Mouse (Mus musculus) intestine, embryonic 16.5 days (tissue): ENCODE measurements around the gene Cldn3. TPM values are rescaled to one million over a fixed set of nuclear protein-coding genes. Genes with fewer than 3 reads are reported as not detected.

Source experiments
- ATAC-seq: fragments of 200-750 bp; cut with Nextera tagmentation; 2 replicates; pipeline ENCODE4 v1.8.0; 2017; ENCODE audit warnings: moderate TSS enrichment, moderate library complexity
- H3K27ac ChIP-seq: fragments of 300-500 bp; sonication (generic); 2 replicates; pipeline ENCODE4 v1.5.1; 2014; ENCODE audit warnings: mild to moderate bottlenecking, low read length
- H3K27me3 ChIP-seq: fragments of 300-500 bp; sonication (generic); replicated peaks from 2 replicates; pipeline ENCODE4 v1.6.1; 2014; ENCODE audit warnings: low read length, control low read depth, mixed read lengths; ENCODE audit not compliant: control insufficient read depth, insufficient read depth
- H3K36me3 ChIP-seq: fragments of 300-500 bp; sonication (generic); 2 replicates; pipeline ENCODE4 v1.6.1; 2014; ENCODE audit warnings: low read length, control low read depth; ENCODE audit not compliant: control insufficient read depth, insufficient read depth
- H3K4me1 ChIP-seq: fragments of 300-500 bp; sonication (generic); 2 replicates; pipeline ENCODE4 v1.6.1; 2014; ENCODE audit warnings: low read length, control low read depth, mixed read lengths; ENCODE audit not compliant: control insufficient read depth, insufficient read depth
- H3K4me2 ChIP-seq: fragments of 300-500 bp; sonication (generic); 2 replicates; pipeline ENCODE4 v1.6.1; 2014; ENCODE audit warnings: low read depth, low read length, control low read depth
- H3K4me3 ChIP-seq: fragments of 300-500 bp; sonication (generic); 2 replicates; pipeline ENCODE4 v1.5.1; 2014; ENCODE audit warnings: mild to moderate bottlenecking, low read length
- H3K9ac ChIP-seq: fragments of 300-500 bp; sonication (generic); 2 replicates; pipeline ENCODE4 v1.6.1; 2014; ENCODE audit warnings: low read depth, low read length
- H3K9me3 ChIP-seq: fragments of 300-500 bp; sonication (generic); 2 replicates; pipeline ENCODE4 v1.6.1; 2016; ENCODE audit warnings: low read length, control low read depth; ENCODE audit not compliant: control insufficient read depth
- WGBS: fragments of 180-500 bp; shearing (Covaris S2); extraction: QIAGEN DNeasy Blood & Tissue Kit; methylation state at CpG from one replicate; pipeline ENCODE4 v1.1.7; 2014; 5-methylcytosine and 5-hydroxymethylcytosine counted together
- polyA plus RNA-seq: library from polyadenylated mRNA; unstranded; fragments of >200 nt; fragmentation: Nextera tagmentation; extraction: Ambion mirVana; gene quantifications from 2 replicates; pipeline ENCODE4 v1.2.1, GENCODE M21; 2015

The Cldn3 gene
- polyA plus RNA-seq, 1 experiment from 2014 or later: 217 TPM

- Histone ChIP-seq H3K4me2 (peak overlapping the region; percentile 44), H3K4me1 (peaks cover 20% of the 10 kb centered on the region), H3K27ac (peak overlapping the region; percentile 90), H3K36me3 (no peaks in the 10 kb centered on the region), H3K9me3 (no peaks in the 10 kb centered on the region), H3K27me3 (no peaks in the 10 kb centered on the region), H3K4me3 (peak overlapping the region; percentile 47), H3K9ac (peak overlapping the region; percentile 74)
- peak; percentile 19 for ATAC-seq
- WGBS: 18% methylated on average over 43 of the region's 43 CpGs
These were observed 39.8 kb upstream of the Cldn3 start for GRCm38 (mm10) chr5:134946063-134946856.

DNA sequence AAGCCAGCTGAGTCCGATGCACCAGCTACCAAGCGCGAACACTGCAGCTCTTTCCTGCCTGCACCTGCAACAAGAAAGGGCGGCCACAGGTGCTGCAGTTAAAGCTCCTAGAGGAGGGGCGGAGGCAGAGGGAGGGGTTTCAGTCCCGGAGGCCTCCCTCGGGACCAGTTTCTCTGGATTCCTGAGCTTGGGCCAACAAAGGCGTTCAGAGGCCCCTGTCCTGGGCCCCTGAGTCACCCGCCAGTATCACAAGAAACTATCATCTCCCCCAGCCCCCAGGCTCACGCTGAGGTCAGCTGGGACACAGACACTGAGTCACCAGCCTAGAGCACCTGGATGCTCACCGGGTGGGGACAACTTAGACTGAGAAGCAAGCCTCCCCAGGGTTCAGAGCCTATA, 39.2 kb upstream of the Cldn3 start, which contains the start of gene Cldn4:
Gene Cldn4 (minus strand): TSS at position 78 of the 399 bp plus-strand sequence.
- ATAC-seq: peak; percentile 81
- WGBS: 16% methylated on average over 11 of the region's 11 CpGs
- Histone ChIP-seq H3K9me3 (no peaks in the 10 kb centered on the region), H3K4me3 (peak within 1 kb of the TSS; percentile 47), H3K27me3 (no peaks in the 10 kb centered on the region), H3K36me3 (no peaks in the 10 kb centered on the region), H3K27ac (peak within 1 kb of the TSS; percentile 90), H3K4me1 (peaks cover 24% of the 10 kb centered on the region), H3K9ac (peak within 1 kb of the TSS; percentile 74), H3K4me2 (peak within 1 kb of the TSS; percentile 44)

DNA sequence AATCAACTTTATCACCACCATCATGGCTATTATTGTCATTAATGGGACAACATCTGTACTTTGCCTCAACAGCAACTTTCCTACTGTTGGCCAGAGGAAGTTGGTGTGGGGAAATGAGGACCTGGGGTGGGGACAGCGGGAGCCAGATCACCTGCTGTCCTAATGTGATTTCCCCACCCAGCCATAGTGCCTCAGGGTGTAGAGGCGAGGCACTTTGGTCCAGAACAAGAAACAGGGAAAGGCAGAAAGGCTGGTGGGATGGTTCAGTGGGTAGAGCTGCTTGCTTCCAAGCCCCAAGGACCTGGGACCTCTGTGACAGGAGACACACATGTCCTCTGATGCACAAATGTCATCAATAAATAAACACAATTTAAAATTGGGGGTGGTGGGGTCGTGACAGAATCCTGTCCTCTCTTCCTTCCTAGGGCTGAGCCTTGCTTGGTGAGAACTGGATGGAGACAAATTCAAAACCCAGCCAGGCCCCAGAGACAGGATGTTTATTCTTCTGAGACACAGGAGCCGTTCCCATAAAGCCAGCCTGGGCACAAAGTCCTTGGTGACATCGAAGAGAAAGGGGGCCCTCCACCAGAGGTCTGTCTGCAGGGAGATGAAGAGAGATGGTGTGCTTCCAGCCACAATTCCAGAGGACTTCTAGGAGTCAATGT, 38.5 kb upstream of the Cldn3 start:
- Histone ChIP-seq H3K9me3 (no peaks in the 10 kb centered on the region), H3K9ac (peak overlapping the region; percentile 74; the same call in 1 of the 2 replicates), H3K4me2 (peak overlapping the region; percentile 27), H3K27ac (peak overlapping the region; percentile 90), H3K36me3 (no peaks in the 10 kb centered on the region), H3K4me3 (0 out of 2 replicates have a peak overlapping the region, but pooled peaks have one; percentile 47), H3K4me1 (peaks cover 24% of the 10 kb centered on the region), H3K27me3 (no peaks in the 10 kb centered on the region)
- ATAC-seq: peak; percentile 14
- 38% methylated on average over 5 of the region's 5 CpGs for WGBS

GRCm38 (mm10) chr5:134948085-134948439, 38.0 kb upstream of the Cldn3 start:
- 43% methylated on average over 4 of the region's 4 CpGs for WGBS
- Histone ChIP-seq H3K9me3 (no peaks in the 10 kb centered on the region), H3K4me1 (peaks cover 24% of the 10 kb centered on the region), H3K4me2 (no peak overlapping the region), H3K9ac (no peak overlapping the region), H3K36me3 (no peaks in the 10 kb centered on the region), H3K27ac (peak overlapping the region; percentile 90), H3K4me3 (no peak overlapping the region), H3K27me3 (no peaks in the 10 kb centered on the region)
- ATAC-seq: no peak

DNA sequence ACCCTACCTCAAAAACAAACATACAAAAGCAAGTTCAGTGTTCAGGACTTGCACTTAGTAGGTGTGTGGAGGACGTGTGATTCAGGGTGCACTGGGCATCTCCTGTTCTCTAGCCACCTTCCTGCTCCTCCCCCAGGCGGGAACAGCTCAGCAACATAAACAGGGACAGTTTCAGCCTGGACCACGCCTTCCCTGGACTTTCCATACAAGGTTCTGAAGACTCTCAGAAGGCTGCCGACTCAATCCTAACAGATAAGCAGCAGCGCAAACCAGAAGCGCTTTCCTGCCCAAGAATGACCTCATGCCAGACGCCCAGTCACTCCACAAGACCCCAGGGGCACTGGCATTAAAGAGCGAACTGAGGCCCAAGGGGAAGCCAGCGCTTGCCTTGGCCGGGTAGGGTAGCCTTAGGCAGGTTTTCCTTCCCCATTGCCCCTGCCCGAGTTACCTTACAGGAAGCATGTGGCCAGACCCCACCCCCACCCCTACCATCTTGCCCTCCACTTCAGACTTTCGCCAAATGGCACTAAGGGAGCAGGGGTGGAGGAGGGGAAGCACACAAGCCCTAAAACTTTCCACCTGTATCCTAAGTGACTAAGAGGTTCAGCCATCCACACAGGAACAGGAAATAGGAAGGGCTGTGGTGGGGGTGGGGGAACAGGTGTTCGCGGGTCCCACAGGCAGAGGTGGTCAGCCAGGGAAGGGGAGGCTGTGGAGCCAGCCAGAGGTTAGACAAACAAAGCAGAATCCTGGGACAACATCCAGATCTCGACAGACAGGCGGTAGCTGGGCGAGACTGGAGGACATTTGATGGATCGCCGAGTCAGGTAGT, 34.7 kb upstream of the Cldn3 start:
- Histone ChIP-seq H3K4me3 (peak overlapping the region; percentile 11), H3K4me1 (peaks cover 24% of the 10 kb centered on the region), H3K9me3 (no peaks in the 10 kb centered on the region), H3K27me3 (no peaks in the 10 kb centered on the region), H3K9ac (peak overlapping the region; percentile 58), H3K27ac (peak overlapping the region; percentile 77), H3K36me3 (no peaks in the 10 kb centered on the region), H3K4me2 (peak overlapping the region; percentile 40)
- ATAC-seq: peak; percentile 58
- 12% methylated on average over 19 of the region's 19 CpGs for WGBS

- no peak overlapping the region for H3K4me2 ChIP-seq
- H3K9ac ChIP-seq: no peak overlapping the region
- no peak for ATAC-seq
- peaks cover 9% of the 10 kb centered on the region for H3K4me1 ChIP-seq
- H3K27me3 ChIP-seq: no peaks in the 10 kb centered on the region
- no peak overlapping the region for H3K4me3 ChIP-seq
- H3K36me3 ChIP-seq: no peaks in the 10 kb centered on the region
- 57% methylated on average over 5 of the region's 5 CpGs for WGBS
- no peak overlapping the region for H3K27ac ChIP-seq
- no peaks in the 10 kb centered on the region for H3K9me3 ChIP-seq
These were observed 30.5 kb upstream of the Cldn3 start for GRCm38 (mm10) chr5:134955491-134955890.

GRCm38 (mm10) chr5:134959114-134959513, 26.9 kb upstream of the Cldn3 start:
- H3K9ac ChIP-seq: no peak overlapping the region
- 55% methylated on average over 7 of the region's 7 CpGs for WGBS
- peak; percentile 92 for ATAC-seq
- peaks cover 10% of the 10 kb centered on the region for H3K4me1 ChIP-seq
- no peaks in the 10 kb centered on the region for H3K36me3 ChIP-seq
- no peak overlapping the region for H3K4me2 ChIP-seq
- no peaks in the 10 kb centered on the region for H3K27me3 ChIP-seq
- H3K4me3 ChIP-seq: no peak overlapping the region
- peak overlapping the region; percentile 58 for H3K27ac ChIP-seq
- H3K9me3 ChIP-seq: no peaks in the 10 kb centered on the region

- ATAC-seq: no peak
- H3K9me3 ChIP-seq: no peaks in the 10 kb centered on the region
- H3K4me2 ChIP-seq: no peak overlapping the region
- H3K27ac ChIP-seq: no peak overlapping the region
- H3K4me3 ChIP-seq: no peak overlapping the region
- H3K36me3 ChIP-seq: no peaks in the 10 kb centered on the region
- H3K9ac ChIP-seq: no peak overlapping the region
- no peaks in the 10 kb centered on the region for H3K27me3 ChIP-seq
- WGBS: 67% methylated on average over 2 of the region's 2 CpGs
- peaks cover 10% of the 10 kb centered on the region for H3K4me1 ChIP-seq
These were observed 25.6 kb upstream of the Cldn3 start for GRCm38 (mm10) chr5:134960430-134960829.

DNA sequence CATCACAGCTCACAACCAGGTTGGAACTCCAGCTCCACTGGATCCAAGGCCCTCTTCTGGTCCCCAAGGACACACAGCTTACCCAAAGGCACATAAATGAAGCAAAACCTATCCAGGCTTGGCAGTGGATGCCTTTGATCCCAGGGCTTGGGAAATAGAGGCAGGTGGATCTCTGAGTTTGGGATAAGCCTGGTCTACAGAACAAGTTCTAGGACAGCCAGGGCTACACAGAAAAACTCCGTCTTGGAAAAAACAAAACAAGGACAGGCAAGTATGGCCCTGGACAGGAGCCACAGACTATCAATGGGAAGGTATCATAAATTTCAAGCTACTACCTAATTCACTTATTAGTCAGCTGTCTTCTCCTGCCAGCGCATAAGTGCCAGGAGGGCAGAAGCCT, 24.5 kb upstream of the Cldn3 start:
- peaks cover 12% of the 10 kb centered on the region for H3K4me1 ChIP-seq
- H3K27me3 ChIP-seq: no peaks in the 10 kb centered on the region
- peak overlapping the region; percentile 28; the same call in 1 of the 2 replicates for H3K27ac ChIP-seq
- no peaks in the 10 kb centered on the region for H3K9me3 ChIP-seq
- H3K9ac ChIP-seq: no peak overlapping the region
- WGBS: 88% methylated on average over 2 of the region's 2 CpGs
- H3K36me3 ChIP-seq: no peaks in the 10 kb centered on the region
- H3K4me2 ChIP-seq: no peak overlapping the region
- no peak for ATAC-seq
- H3K4me3 ChIP-seq: no peak overlapping the region
